ENCODE assay signal across 18 mouse cellular contexts in genomic region chr3:33219271-33220065, GRCm38 (mm10).
DNase-seq lines count a peak whose midpoint lies in the region; ATAC-seq lines count a peak whose summit lies in the region.
"Had no signal": no experiment of that assay in that cellular context is flagged by ENCODE, and none has a peak within 500 bp of the region (broad histone marks: within the 10 kb centered on the region; RNA-seq: fewer than 3 reads in every experiment).

No protein-coding gene starts in this region.

- no peaks in the 10 kb centered on the region for H3K36me3 ChIP-seq in midbrain, embryonic 11.5 days (ENCODE audit: control insufficient read depth, insufficient read depth, low read length)
- no peaks in the 10 kb centered on the region for H3K36me3 ChIP-seq in midbrain, embryonic 13.5 days
- no peaks in the 10 kb centered on the region for H3K36me3 ChIP-seq in neural tube, embryonic 11.5 days (ENCODE audit: control insufficient read depth, insufficient read depth, low read length)
- H3K36me3 ChIP-seq: embryonic facial prominence, embryonic 12.5 days; hindbrain, embryonic 15.5 days; lung, embryonic 15.5 days had no signal

- peak; percentile 81 for DNase-seq in midbrain, embryonic 11.5 days (ENCODE audit: low spot score, missing footprints)
- peak; percentile 74 for DNase-seq in embryo, embryonic 11 days
- peak; percentile 73 for DNase-seq in forelimb bud, embryonic 11.5 days (ENCODE audit: low read depth, low spot score)
- peak; percentile 51 for DNase-seq in neural tube, embryonic 11.5 days (ENCODE audit: low spot score)
- no peak for DNase-seq in lung, postnatal 4 days
- no peak for DNase-seq in layer of hippocampus, postnatal 25 days (ENCODE audit: extremely low spot score in 1 of 2, low spot score in 1 of 2)
- DNase-seq: cerebellum, adult 9-11 months; gastrocnemius, postnatal 14 days; kidney, adult 2 months; kidney, postnatal 36 days; thymus, postnatal 25 days had no signal

- peak; percentile 71 for ATAC-seq in midbrain, embryonic 11.5 days (ENCODE audit: low FRiP score)
- no peak; the same call in 1 of the 2 replicates for ATAC-seq in midbrain, embryonic 13.5 days
- ATAC-seq in neural tube, embryonic 11.5 days (ENCODE audit: insufficient read depth, low FRiP score, low TSS enrichment): peak; percentile 42; the same call in 1 of the 2 replicates
- no peak for ATAC-seq in activated CD4-positive, CD25-positive, alpha-beta regulatory T cell, adult 4 months
- ATAC-seq: Patski had no signal

- 67% methylated on average over 2 of the region's 2 CpGs for WGBS in midbrain, embryonic 11.5 days
- WGBS in midbrain, embryonic 13.5 days: 58% methylated on average over 2 of the region's 2 CpGs
- WGBS in neural tube, embryonic 11.5 days: 36% methylated on average over 2 of the region's 2 CpGs

- H3K9me3 ChIP-seq in midbrain, embryonic 11.5 days (ENCODE audit: control insufficient read depth, low read length): no peaks in the 10 kb centered on the region
- no peaks in the 10 kb centered on the region for H3K9me3 ChIP-seq in midbrain, embryonic 13.5 days
- H3K9me3 ChIP-seq in neural tube, embryonic 11.5 days (ENCODE audit: control insufficient read depth, low read length): no peaks in the 10 kb centered on the region
- H3K9me3 ChIP-seq: embryonic facial prominence, embryonic 12.5 days; hindbrain, embryonic 15.5 days; lung, embryonic 15.5 days had no signal

- H3K4me2 ChIP-seq in midbrain, embryonic 11.5 days: no peak overlapping the region
- no peak overlapping the region for H3K4me2 ChIP-seq in midbrain, embryonic 13.5 days (replicated peaks)
- no peak overlapping the region for H3K4me2 ChIP-seq in neural tube, embryonic 11.5 days (ENCODE audit: low read depth)
- H3K4me2 ChIP-seq: embryonic facial prominence, embryonic 12.5 days; hindbrain, embryonic 15.5 days; liver, embryonic 11.5 days; lung, embryonic 15.5 days had no signal

- H3K4me1 ChIP-seq in midbrain, embryonic 11.5 days (ENCODE audit: control insufficient read depth, insufficient read depth, low read length): no peaks in the 10 kb centered on the region
- no peaks in the 10 kb centered on the region for H3K4me1 ChIP-seq in midbrain, embryonic 13.5 days (replicated peaks)
- no peaks in the 10 kb centered on the region for H3K4me1 ChIP-seq in neural tube, embryonic 11.5 days (ENCODE audit: control insufficient read depth, insufficient read depth, low read length)
- H3K4me1 ChIP-seq: hindbrain, embryonic 15.5 days; lung, embryonic 15.5 days had no signal

- no peak overlapping the region for H3K4me3 ChIP-seq in midbrain, embryonic 11.5 days (ENCODE audit: low read depth, low read length)
- H3K4me3 ChIP-seq in midbrain, embryonic 13.5 days (replicated peaks): no peak overlapping the region
- no peak overlapping the region for H3K4me3 ChIP-seq in neural tube, embryonic 11.5 days (ENCODE audit: low read depth, low read length)
- H3K4me3 ChIP-seq: embryonic facial prominence, embryonic 12.5 days; hindbrain, embryonic 15.5 days; lung, embryonic 15.5 days had no signal

- H3K27me3 ChIP-seq in midbrain, embryonic 11.5 days (ENCODE audit: control insufficient read depth, insufficient read depth, low read length): no peaks in the 10 kb centered on the region
- H3K27me3 ChIP-seq in midbrain, embryonic 13.5 days: no peaks in the 10 kb centered on the region
- H3K27me3 ChIP-seq in neural tube, embryonic 11.5 days (ENCODE audit: control insufficient read depth, insufficient read depth, low read length): no peaks in the 10 kb centered on the region
- H3K27me3 ChIP-seq: embryonic facial prominence, embryonic 12.5 days; hindbrain, embryonic 15.5 days; lung, embryonic 15.5 days; Patski had no signal

- H3K9ac ChIP-seq in midbrain, embryonic 11.5 days (ENCODE audit: low read length): no peak overlapping the region
- no peak overlapping the region for H3K9ac ChIP-seq in midbrain, embryonic 13.5 days (replicated peaks)
- no peak overlapping the region for H3K9ac ChIP-seq in neural tube, embryonic 11.5 days (ENCODE audit: low read length)
- H3K9ac ChIP-seq: embryonic facial prominence, embryonic 12.5 days; hindbrain, embryonic 15.5 days; lung, embryonic 15.5 days had no signal

- H3K27ac ChIP-seq in midbrain, embryonic 11.5 days (ENCODE audit: low read depth, low read length): no peak overlapping the region; the same call in 1 of the 2 replicates
- no peak overlapping the region for H3K27ac ChIP-seq in midbrain, embryonic 13.5 days
- H3K27ac ChIP-seq in neural tube, embryonic 11.5 days (ENCODE audit: low read depth, low read length): no peak overlapping the region
- H3K27ac ChIP-seq: embryonic facial prominence, embryonic 12.5 days; hindbrain, embryonic 15.5 days; lung, embryonic 15.5 days had no signal

Comparison
In these comparisons a context has a peak if more than half of its experiments do, and no peak if none do; other contexts are left out.
1. ATAC-seq: peak in midbrain, embryonic 11.5 days (single experiment) and neural tube, embryonic 11.5 days (single experiment); none in midbrain, embryonic 13.5 days (single experiment) and activated CD4-positive, CD25-positive, alpha-beta regulatory T cell, adult 4 months (single experiment).
2. DNase-seq: peak in midbrain, embryonic 11.5 days (single experiment), embryo, embryonic 11 days (single experiment), forelimb bud, embryonic 11.5 days (single experiment) and neural tube, embryonic 11.5 days (single experiment); none in lung, postnatal 4 days (0 of 2) and layer of hippocampus, postnatal 25 days (0 of 2).